Mouse (Mus musculus) intestine, embryonic 14.5 days (tissue): Measurements from ENCODE around the gene Hcrtr1. TPM values are rescaled to one million over a fixed set of nuclear protein-coding genes. Genes with fewer than 3 reads are reported as not detected.

ENCODE experiments used
- ATAC-seq: fragments of 200-750 bp; cut with Nextera tagmentation; replicated peaks from 2 replicates; pipeline ENCODE4 v1.8.0; 2017; ENCODE audit warnings: low read depth, moderate number of reproducible peaks, moderate TSS enrichment, moderate library complexity; ENCODE audit not compliant: low FRiP score, low TSS enrichment
- DNase-seq: peaks from one replicate; pipeline ENCODE4 v3.0.0-alpha.2; 2018; ENCODE audit warnings: low spot score
- H3K27ac ChIP-seq: fragments of 300-500 bp; sonication (generic); 2 replicates; pipeline ENCODE4 v1.5.1; 2014; ENCODE audit warnings: low read depth, mild to moderate bottlenecking, control low read depth
- H3K27me3 ChIP-seq: fragments of 300-500 bp; sonication (generic); replicated peaks from 2 replicates; pipeline ENCODE4 v1.6.1; 2014; ENCODE audit warnings: low read length, control low read depth; ENCODE audit not compliant: control insufficient read depth, insufficient read depth
- H3K36me3 ChIP-seq: fragments of 300-500 bp; sonication (generic); 2 replicates; pipeline ENCODE4 v1.6.1; 2014; ENCODE audit warnings: low read length, control low read depth; ENCODE audit not compliant: control insufficient read depth, insufficient read depth
- H3K4me1 ChIP-seq: fragments of 300-500 bp; sonication (generic); replicated peaks from 2 replicates; pipeline ENCODE4 v1.6.1; 2014; ENCODE audit warnings: low read length, control low read depth, mixed read lengths; ENCODE audit not compliant: control insufficient read depth, insufficient read depth
- H3K4me2 ChIP-seq: fragments of 300-500 bp; sonication (generic); 2 replicates; pipeline ENCODE4 v1.6.1; 2014; ENCODE audit warnings: low read length
- H3K4me3 ChIP-seq: fragments of 300-500 bp; sonication (generic); 2 replicates; pipeline ENCODE4 v1.5.1; 2014; ENCODE audit warnings: low read depth, low read length, control low read depth, mixed read lengths
- H3K9ac ChIP-seq: fragments of 300-500 bp; sonication (generic); 2 replicates; pipeline ENCODE4 v1.6.1; 2014; ENCODE audit warnings: mild to moderate bottlenecking, low read length
- H3K9me3 ChIP-seq: fragments of 300-500 bp; sonication (generic); 2 replicates; pipeline ENCODE4 v1.6.1; 2016; ENCODE audit warnings: low read length, control low read depth; ENCODE audit not compliant: control insufficient read depth
- WGBS: fragments of 180-500 bp; shearing (Covaris S2); extraction: QIAGEN DNeasy Blood & Tissue Kit; methylation state at CpG from one replicate; pipeline ENCODE4 v1.1.7; 2014; 5-methylcytosine and 5-hydroxymethylcytosine counted together
- polyA plus RNA-seq: library from polyadenylated mRNA; unstranded; fragments of >200 nt; fragmentation: Nextera tagmentation; extraction: Ambion mirVana; gene quantifications from 2 replicates; pipeline ENCODE4 v1.2.1, GENCODE M21; 2014

Hcrtr1 gene
- polyA plus RNA-seq, 1 experiment from 2014 or later = not detected

DNA sequence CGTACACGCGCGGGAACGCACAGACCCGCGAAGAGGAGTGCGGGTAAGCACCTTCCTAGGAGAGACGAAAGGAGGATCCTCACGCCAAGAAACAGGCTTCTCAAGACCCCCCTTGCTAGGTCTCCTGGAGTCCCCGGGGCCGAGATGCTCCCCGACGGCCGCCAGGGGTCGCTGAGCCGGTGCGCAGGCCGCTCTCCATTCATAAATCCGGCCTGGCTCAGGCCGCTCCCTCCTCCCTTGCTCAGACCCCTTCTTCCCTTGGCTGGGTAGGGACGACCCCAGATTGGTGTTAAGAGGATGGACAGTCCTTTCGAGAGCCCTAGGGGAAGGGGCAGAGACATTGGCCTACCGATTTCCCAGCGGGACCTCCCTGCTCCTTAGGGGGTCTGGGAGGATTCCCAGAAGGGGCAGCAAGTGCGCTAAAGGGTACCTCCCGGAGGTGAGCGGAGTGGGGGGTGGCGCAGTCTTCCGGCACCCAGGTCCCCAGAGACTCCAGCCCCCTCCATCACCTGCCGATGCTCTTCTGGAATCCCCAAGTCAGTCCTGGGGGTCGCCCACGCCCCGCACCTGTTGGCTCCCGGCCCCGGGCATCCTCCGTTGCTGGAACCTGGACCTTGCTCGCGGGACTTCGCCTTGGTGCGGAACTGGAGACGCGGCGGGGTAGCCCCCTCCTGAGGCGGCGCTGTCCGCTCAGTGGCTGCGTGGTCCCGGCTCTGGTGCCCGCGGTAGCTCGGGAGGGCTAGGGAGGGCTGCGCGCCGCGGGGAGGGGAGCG lies 532 bp downstream of the Hcrtr1 start:
- peak overlapping the region; percentile 27 for H3K4me3 ChIP-seq
- under 1% methylated on average over 50 of the region's 57 CpGs for WGBS
- DNase-seq = peak; percentile 93
- H3K36me3 ChIP-seq = no peaks in the 10 kb centered on the region
- H3K9ac ChIP-seq = peak overlapping the region; percentile 22; the same call in 1 of the 2 replicates
- H3K4me1 ChIP-seq = peaks cover 13% of the 10 kb centered on the region
- no peaks in the 10 kb centered on the region for H3K9me3 ChIP-seq
- peaks cover 48% of the 10 kb centered on the region for H3K27me3 ChIP-seq
- H3K4me2 ChIP-seq = peak overlapping the region; percentile 58
- ATAC-seq = peak; percentile 57
- no peak overlapping the region for H3K27ac ChIP-seq

DNA sequence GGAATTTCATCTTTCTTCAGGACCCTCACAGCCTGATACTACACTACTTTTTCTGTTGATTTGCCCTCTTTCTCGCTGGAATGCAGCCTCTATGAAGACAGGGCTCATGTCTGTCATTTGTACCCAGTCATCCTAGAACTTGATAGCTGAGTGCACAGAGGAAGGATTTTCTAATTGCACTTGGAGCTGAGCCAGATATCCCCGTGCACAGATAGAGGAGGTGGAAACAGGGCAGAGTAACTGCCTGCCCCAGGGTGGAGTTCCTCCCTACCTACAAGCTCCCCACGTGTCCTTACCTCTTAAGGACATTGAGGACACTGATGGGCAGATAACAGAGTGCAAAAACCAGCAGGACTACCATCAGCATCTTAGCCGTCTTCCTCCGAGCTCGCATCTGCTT lies 5.8 kb downstream of the Hcrtr1 start:
- 58% methylated on average over 6 of the region's 6 CpGs for WGBS
- no peaks in the 10 kb centered on the region for H3K9me3 ChIP-seq
- peaks cover 15% of the 10 kb centered on the region for H3K27me3 ChIP-seq
- DNase-seq (no peak), ATAC-seq (no peak)
- no peak overlapping the region for H3K9ac ChIP-seq
- no peak overlapping the region for H3K27ac ChIP-seq
- no peak overlapping the region for H3K4me3 ChIP-seq
- H3K36me3 ChIP-seq = no peaks in the 10 kb centered on the region
- H3K4me1 ChIP-seq = peaks cover 5% of the 10 kb centered on the region
- H3K4me2 ChIP-seq = no peak overlapping the region

DNA sequence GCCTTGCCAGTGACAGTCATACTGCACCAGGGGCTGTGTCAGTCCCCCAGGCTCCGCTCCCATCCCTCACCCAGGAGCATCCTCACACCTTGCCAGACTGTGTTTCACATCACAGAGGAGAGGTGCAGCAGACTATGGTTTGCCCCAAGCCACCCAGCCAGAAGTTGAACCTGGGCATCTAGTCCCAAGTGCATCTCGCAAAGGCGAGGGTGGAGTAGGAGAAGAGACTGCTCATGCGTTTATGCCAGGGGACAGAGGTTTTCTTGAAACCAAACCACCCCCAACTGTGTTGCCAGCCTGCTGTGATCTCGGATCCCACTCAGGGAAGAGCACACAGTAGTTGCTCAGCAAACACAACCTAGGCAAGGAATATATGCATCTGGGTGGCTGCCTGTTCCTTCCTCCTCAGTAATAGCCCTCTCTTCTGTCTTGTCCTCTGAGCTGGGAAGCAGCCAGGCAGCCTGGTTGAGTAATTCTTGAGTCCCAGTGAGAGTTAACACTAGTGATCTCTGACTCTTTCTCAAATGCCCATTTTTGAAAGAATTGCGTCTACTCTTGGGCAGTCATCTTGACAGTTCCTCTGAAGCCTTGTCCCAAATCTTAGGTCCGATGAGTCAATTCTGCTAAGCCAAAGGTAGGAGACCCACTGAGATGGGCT lies 7.6 kb downstream of the Hcrtr1 start:
- Histone ChIP-seq H3K27me3 (no peaks in the 10 kb centered on the region), H3K4me3 (no peak overlapping the region), H3K9ac (no peak overlapping the region), H3K9me3 (no peaks in the 10 kb centered on the region), H3K36me3 (peaks cover 15% of the 10 kb centered on the region), H3K27ac (peak overlapping the region; percentile 43; the same call in 1 of the 2 replicates), H3K4me2 (no peak overlapping the region), H3K4me1 (peaks cover 5% of the 10 kb centered on the region)
- WGBS = 85% methylated on average over 7 of the region's 7 CpGs
- ATAC-seq = no peak
- no peak for DNase-seq

DNA sequence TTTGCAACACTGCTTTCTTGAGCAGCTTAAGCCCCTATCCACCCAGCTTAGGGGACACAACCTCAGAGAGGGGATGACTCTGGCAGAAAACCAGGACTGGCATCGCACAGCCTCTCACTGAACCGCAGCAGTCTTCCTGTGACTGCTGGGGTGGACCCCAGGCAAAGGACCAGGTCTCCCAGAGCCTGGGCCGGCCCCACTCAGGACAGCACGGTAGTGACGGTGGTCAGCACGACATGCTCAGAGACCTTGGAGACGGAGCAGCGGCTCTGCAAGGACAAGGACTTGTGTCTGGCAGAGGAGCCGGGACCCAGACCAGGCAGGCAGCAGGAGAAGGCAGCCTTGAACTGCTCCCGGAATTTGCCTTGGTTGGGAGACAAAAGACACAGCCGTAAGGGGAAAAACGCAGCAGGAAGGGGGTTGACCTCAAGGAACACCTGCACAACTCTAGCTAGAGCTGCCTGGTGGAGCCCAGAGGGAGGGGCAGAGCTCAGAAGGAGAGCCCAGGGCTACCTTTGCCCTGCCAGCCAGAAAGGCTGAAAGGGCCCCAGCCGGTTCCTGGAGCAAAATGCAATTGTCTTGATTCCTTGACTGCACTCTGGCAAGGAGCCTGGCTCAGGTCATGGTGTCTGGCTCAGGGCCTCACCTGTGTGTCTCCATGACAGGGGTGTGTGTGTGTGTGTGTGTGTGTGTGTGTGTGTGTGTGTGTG lies 8.4 kb downstream of the Hcrtr1 start:
- 52% methylated on average over 13 of the region's 13 CpGs for WGBS
- H3K4me2 ChIP-seq = no peak overlapping the region
- peak; percentile 57 for ATAC-seq

DNA sequence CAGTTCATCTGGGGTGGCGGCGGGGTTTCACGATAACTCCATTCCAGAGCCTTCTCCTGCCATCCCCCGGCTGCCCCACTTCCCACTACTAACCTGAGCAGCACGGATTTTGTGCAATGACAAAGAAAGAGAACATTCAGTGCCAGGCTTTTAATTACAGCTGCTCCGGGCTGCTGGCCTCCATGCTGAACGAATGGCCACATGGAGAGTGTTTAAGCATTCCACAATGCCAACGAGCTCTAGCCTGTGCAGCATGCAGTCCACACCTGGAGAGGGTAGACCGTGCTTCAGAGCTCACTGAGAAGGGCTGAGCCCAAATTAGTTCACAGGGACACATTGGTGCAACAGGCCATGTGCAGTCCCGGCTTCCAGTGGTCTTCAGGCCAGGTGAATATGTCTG lies 9.1 kb downstream of the Hcrtr1 start:
- 0 out of 2 replicates have a peak overlapping the region, but pooled peaks have one; percentile 43 for H3K27ac ChIP-seq
- no peak overlapping the region for H3K4me3 ChIP-seq
- ATAC-seq (no peak), DNase-seq (no peak)
- 76% methylated on average over 10 of the region's 10 CpGs for WGBS
- H3K36me3 ChIP-seq = peaks cover 30% of the 10 kb centered on the region
- no peak overlapping the region for H3K9ac ChIP-seq
- H3K4me2 ChIP-seq = no peak overlapping the region
- H3K27me3 ChIP-seq = no peaks in the 10 kb centered on the region
- H3K4me1 ChIP-seq = peaks cover 5% of the 10 kb centered on the region
- H3K9me3 ChIP-seq = no peaks in the 10 kb centered on the region

More for the DNA sequence above, 8.4 kb downstream of the Hcrtr1 start:
- H3K4me1 ChIP-seq = peaks cover 5% of the 10 kb centered on the region
- no peak overlapping the region for H3K9ac ChIP-seq
- H3K9me3 ChIP-seq = no peaks in the 10 kb centered on the region
- peak overlapping the region; percentile 43 for H3K27ac ChIP-seq
- H3K4me3 ChIP-seq = no peak overlapping the region
- no peaks in the 10 kb centered on the region for H3K27me3 ChIP-seq
- H3K36me3 ChIP-seq = peaks cover 23% of the 10 kb centered on the region
- peak; percentile 59 for DNase-seq

DNA sequence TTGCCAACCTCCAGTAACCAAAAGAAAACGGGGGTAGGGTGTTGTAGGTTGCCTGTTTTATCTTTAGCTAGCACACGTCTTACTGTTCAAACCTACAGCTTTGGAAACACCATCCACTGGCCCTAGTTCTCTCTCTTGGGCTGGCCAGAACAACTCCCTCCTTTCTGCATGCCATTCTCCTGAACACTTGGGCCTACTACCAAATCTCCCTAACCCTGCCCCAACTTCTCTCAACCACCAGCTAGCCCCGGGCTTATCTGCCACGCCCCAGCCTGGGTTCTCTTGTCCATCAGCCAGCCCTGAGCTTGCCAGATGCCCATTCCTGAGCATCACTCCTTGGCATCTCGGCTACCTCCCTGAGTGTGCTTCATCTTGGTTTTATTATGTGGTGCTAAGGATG lies 10.3 kb downstream of the Hcrtr1 start:
- H3K36me3 ChIP-seq = peaks cover 40% of the 10 kb centered on the region
- no peak overlapping the region for H3K4me3 ChIP-seq
- no peak overlapping the region for H3K4me2 ChIP-seq
- WGBS = 79% methylated on average over 5 of the region's 5 CpGs
- DNase-seq (no peak), ATAC-seq (no peak)
- no peak overlapping the region for H3K27ac ChIP-seq
- no peaks in the 10 kb centered on the region for H3K27me3 ChIP-seq
- no peaks in the 10 kb centered on the region for H3K4me1 ChIP-seq
- no peaks in the 10 kb centered on the region for H3K9me3 ChIP-seq
- no peak overlapping the region for H3K9ac ChIP-seq

DNA sequence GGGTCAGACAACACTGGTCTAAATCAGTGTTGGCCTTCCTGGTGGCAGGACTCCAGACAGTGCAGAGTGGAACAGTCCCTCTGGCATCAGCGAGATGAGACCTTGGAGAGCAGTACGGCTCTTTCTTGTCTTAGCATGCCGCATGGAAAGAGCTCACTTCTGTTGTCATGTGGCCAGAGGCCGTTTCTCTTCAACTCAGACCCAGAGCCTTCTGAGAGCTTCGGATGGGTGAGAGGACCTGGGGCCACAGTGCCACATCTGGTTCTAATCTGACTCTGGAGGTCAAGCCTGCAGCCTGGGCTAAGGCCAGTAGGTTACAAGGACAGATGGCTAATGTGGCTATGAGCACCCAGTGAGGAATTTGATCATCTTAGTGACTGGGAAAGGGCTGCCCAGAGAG lies 13.2 kb downstream of the Hcrtr1 start:
- H3K9me3 ChIP-seq = no peaks in the 10 kb centered on the region
- WGBS = 81% methylated on average over 5 of the region's 5 CpGs
- H3K27me3 ChIP-seq = no peaks in the 10 kb centered on the region
- no peak overlapping the region for H3K4me3 ChIP-seq
- ATAC-seq (no peak), DNase-seq (no peak)
- no peaks in the 10 kb centered on the region for H3K4me1 ChIP-seq
- H3K27ac ChIP-seq = no peak overlapping the region
- no peak overlapping the region for H3K9ac ChIP-seq
- no peak overlapping the region for H3K4me2 ChIP-seq
- H3K36me3 ChIP-seq = peaks cover 70% of the 10 kb centered on the region

DNA sequence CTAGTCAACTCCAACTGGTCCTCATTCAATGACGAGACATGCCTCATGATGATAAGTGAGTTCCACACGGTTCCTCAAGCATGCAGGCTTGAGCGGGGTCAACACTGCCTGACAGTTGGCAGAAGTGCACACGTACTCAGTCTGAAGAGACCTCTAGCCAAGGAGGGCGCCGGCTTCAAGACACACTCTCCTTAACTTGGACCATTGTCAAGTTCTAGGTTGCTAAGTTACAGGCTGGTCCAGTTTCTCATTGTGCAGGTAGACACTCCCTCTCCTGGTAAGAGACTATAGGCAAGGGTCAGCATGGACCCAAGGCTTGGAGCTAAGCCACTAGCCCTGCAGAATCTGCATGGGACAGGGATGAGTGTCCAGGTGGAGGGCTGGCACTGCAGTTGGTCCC lies 14.0 kb downstream of the Hcrtr1 start:
- H3K9ac ChIP-seq = no peak overlapping the region
- no peaks in the 10 kb centered on the region for H3K9me3 ChIP-seq
- H3K36me3 ChIP-seq = peaks cover 70% of the 10 kb centered on the region
- WGBS = 93% methylated on average over 6 of the region's 6 CpGs
- H3K27me3 ChIP-seq = no peaks in the 10 kb centered on the region
- ATAC-seq (no peak), DNase-seq (no peak)
- no peak overlapping the region for H3K4me3 ChIP-seq
- H3K4me2 ChIP-seq = no peak overlapping the region
- no peaks in the 10 kb centered on the region for H3K4me1 ChIP-seq
- no peak overlapping the region for H3K27ac ChIP-seq
